Mouse (Mus musculus) thymus, adult 2 months (tissue): ENCODE measurements around the gene Ssu72. TPM values are rescaled to one million over a fixed set of nuclear protein-coding genes. Genes with fewer than 3 reads are reported as not detected.

Source experiments
- DNase-seq: peaks from one replicate; pipeline ENCODE4 v3.0.0; 2021
- H3K27ac ChIP-seq: fragments of 200-500 bp; 2 replicates; pipeline ENCODE4 v1.5.1; 2012; ENCODE audit warnings: low read length, control low read depth; ENCODE audit not compliant: control insufficient read depth, insufficient read depth
- H3K27me3 ChIP-seq: fragments of 200-500 bp; 2 replicates; pipeline ENCODE4 v1.6.1; 2012; ENCODE audit warnings: mild to moderate bottlenecking, low read length, moderate library complexity, mixed read lengths; ENCODE audit not compliant: control insufficient read depth, insufficient read depth
- H3K36me3 ChIP-seq: fragments of 200-500 bp; 2 replicates; pipeline ENCODE4 v1.6.1; 2012; ENCODE audit warnings: mild to moderate bottlenecking, low read length, moderate library complexity; ENCODE audit not compliant: control insufficient read depth, insufficient read depth
- H3K4me1 ChIP-seq: fragments of 200-500 bp; replicated peaks from 2 replicates; pipeline ENCODE4 v1.6.1; 2012; ENCODE audit warnings: low read length; ENCODE audit not compliant: control insufficient read depth, insufficient read depth
- H3K4me3 ChIP-seq: fragments of 200-500 bp; 2 replicates; pipeline ENCODE4 v1.5.1; 2012; ENCODE audit warnings: mild to moderate bottlenecking, low read length, control low read depth, moderate library complexity; ENCODE audit not compliant: control insufficient read depth, insufficient read depth
- CTCF ChIP-seq: fragments of 200-500 bp; IDR thresholded peaks from 2 replicates; pipeline ENCODE4 v1.5.1; 2012; ENCODE audit warnings: mild to moderate bottlenecking, control low read depth, low read length, moderate library complexity, borderline replicate concordance; ENCODE audit not compliant: control insufficient read depth, poor library complexity, insufficient read depth; ENCODE audit errors: extremely low read depth
- POLR2A ChIP-seq: fragments of 200-500 bp; IDR thresholded peaks from 2 replicates; pipeline ENCODE4 v1.6.1; 2012; ENCODE audit warnings: mild to moderate bottlenecking, low read length, control low read depth, moderate library complexity; ENCODE audit not compliant: control insufficient read depth, poor library complexity, insufficient read depth; ENCODE audit errors: extremely low read depth
- WGBS: fragments of 180-500 bp; shearing (Covaris S2); methylation state at CpG from one replicate; pipeline ENCODE4 v1.1.7; 2018; 5-methylcytosine and 5-hydroxymethylcytosine counted together
- polyA plus RNA-seq: library from polyadenylated mRNA; depleted of rRNA; stranded (reverse); fragments of >200 nt; gene quantifications from 2 replicates; pipeline ENCODE4 v1.2.3, GENCODE M21; 2012

The Ssu72 gene
- polyA plus RNA-seq, 1 experiment: 184 TPM

GRCm38 (mm10) chr4:155773335-155774078 lies 68.9 kb downstream of the Ssu72 start:
- Histone ChIP-seq H3K4me1 (peaks cover 18% of the 10 kb centered on the region), H3K36me3 (no peaks in the 10 kb centered on the region), H3K4me3 (no peak overlapping the region), H3K27me3 (no peaks in the 10 kb centered on the region), H3K27ac (no peak overlapping the region)
- TF ChIP-seq POLR2A: no peak
- TF ChIP-seq CTCF: no peak
- DNase-seq: no peak
- 45% methylated on average over 5 of the region's 5 CpGs for WGBS

GRCm38 (mm10) chr4:155774280-155774754 lies 69.7 kb downstream of the Ssu72 start, which contains the start of gene Vwa1:
TSS of gene Vwa1 (minus strand) at chr4:155774698.
- Histone ChIP-seq H3K4me3 (peak within 1 kb of the TSS; percentile 21; the same call in 1 of the 2 replicates), H3K27ac (no peak within 1 kb of the TSS), H3K36me3 (no peaks in the 10 kb centered on the region), H3K4me1 (peaks cover 18% of the 10 kb centered on the region), H3K27me3 (no peaks in the 10 kb centered on the region)
- no peak for TF ChIP-seq CTCF
- TF ChIP-seq POLR2A: no peak
- peak; percentile 87 for DNase-seq
- whole genome bisulfite sequencing: under 1% methylated on average over 35 of the region's 35 CpGs

GRCm38 (mm10) chr4:155774971-155775740 lies 70.6 kb downstream of the Ssu72 start:
- Histone ChIP-seq H3K4me3 (no peak overlapping the region), H3K36me3 (no peaks in the 10 kb centered on the region), H3K4me1 (peaks cover 14% of the 10 kb centered on the region), H3K27me3 (no peaks in the 10 kb centered on the region), H3K27ac (no peak overlapping the region)
- TF ChIP-seq POLR2A (no peak), CTCF (no peak)
- no peak for DNase-seq
- WGBS: 22% methylated on average over 9 of the region's 9 CpGs

GRCm38 (mm10) chr4:155775855-155776254 lies 71.3 kb downstream of the Ssu72 start:
- TF ChIP-seq POLR2A (no peak), CTCF (no peak)
- 90% methylated on average over 3 of the region's 3 CpGs for WGBS
- DNase-seq: no peak
- H3K36me3 ChIP-seq: no peaks in the 10 kb centered on the region
- H3K4me3 ChIP-seq: no peak overlapping the region
- peaks cover 14% of the 10 kb centered on the region for H3K4me1 ChIP-seq
- H3K27me3 ChIP-seq: no peaks in the 10 kb centered on the region
- no peak overlapping the region for H3K27ac ChIP-seq

- peaks cover 14% of the 10 kb centered on the region for H3K4me1 ChIP-seq
- WGBS: 53% methylated on average over 2 of the region's 2 CpGs
- H3K27ac ChIP-seq: no peak overlapping the region
- no peak overlapping the region for H3K4me3 ChIP-seq
- DNase-seq: no peak
- no peaks in the 10 kb centered on the region for H3K36me3 ChIP-seq
- H3K27me3 ChIP-seq: no peaks in the 10 kb centered on the region
- TF ChIP-seq CTCF: no peak
- TF ChIP-seq POLR2A: no peak
Observed at GRCm38 (mm10) chr4:155776704-155777335, 72.2 kb downstream of the Ssu72 start.

- WGBS: 97% methylated on average over 2 of the region's 2 CpGs
- no peak for DNase-seq
- Histone ChIP-seq H3K4me3 (no peak overlapping the region), H3K27ac (no peak overlapping the region), H3K27me3 (no peaks in the 10 kb centered on the region), H3K36me3 (no peaks in the 10 kb centered on the region), H3K4me1 (peaks cover 14% of the 10 kb centered on the region)
- TF ChIP-seq POLR2A: no peak
- no peak for TF ChIP-seq CTCF
Observed at GRCm38 (mm10) chr4:155777816-155778215, 73.2 kb downstream of the Ssu72 start.
